Mouse (Mus musculus): ENCODE measurements around the gene Rnf217.

Gene Rnf217

DNA sequence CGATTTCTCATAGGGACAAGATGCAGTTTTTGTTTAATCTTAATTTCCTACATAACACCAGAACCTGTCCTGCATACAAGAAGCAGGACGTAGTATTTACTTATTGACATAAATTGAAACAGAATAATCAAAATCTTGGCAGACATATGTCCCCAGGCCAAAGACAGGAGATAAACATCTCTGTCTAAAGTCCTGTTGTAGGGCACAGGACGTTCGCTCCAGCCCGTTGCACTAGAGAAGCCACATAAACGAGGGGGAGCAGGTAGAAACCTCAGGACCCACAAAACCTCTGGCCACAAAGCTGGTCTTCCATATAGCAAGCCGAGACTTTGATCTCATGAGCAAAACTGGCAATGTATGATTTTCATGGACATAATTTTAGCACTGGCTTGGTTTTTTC lies 57.1 kb downstream of the Rnf217 start:
- DNase-seq = no peak

DNA sequence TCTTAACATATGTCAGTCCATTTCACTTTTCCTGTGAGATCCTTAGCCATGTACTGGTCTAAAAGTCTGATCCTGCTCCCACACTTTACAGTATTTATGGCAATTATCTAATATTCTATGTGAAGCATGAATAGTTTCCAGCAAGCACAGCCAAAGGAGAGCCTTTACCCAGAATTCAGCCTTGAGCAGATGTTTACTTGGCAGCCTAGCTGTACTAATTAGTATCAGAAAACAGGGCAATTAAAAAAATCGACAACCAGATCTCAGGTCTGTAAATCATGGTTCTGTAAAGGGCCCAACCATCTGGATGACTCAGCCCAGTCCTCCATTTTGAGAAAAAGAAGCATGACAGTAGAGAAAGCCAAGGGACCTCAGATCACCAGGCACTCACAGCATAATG lies 57.6 kb downstream of the Rnf217 start:
- DNase-seq = no peak

DNA sequence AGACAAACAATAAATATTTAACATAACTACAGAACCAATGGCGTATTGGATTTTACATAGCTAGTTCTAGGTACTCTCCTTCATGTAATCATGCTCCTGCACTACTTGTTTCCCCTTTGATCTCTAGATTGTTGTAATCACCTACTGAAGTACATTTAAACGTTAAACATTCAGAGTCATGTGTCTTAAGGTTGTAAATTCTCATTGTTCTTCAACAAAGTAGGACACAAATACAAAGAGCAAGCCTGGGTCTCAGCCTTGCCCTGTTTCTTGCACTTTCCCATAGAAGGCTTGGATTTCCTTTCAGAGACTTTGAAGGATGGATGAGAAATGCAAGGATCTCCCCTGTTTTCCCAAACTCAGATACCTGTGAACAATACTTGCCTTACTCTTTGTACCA lies 61.8 kb downstream of the Rnf217 start:
- no peak for DNase-seq

DNA sequence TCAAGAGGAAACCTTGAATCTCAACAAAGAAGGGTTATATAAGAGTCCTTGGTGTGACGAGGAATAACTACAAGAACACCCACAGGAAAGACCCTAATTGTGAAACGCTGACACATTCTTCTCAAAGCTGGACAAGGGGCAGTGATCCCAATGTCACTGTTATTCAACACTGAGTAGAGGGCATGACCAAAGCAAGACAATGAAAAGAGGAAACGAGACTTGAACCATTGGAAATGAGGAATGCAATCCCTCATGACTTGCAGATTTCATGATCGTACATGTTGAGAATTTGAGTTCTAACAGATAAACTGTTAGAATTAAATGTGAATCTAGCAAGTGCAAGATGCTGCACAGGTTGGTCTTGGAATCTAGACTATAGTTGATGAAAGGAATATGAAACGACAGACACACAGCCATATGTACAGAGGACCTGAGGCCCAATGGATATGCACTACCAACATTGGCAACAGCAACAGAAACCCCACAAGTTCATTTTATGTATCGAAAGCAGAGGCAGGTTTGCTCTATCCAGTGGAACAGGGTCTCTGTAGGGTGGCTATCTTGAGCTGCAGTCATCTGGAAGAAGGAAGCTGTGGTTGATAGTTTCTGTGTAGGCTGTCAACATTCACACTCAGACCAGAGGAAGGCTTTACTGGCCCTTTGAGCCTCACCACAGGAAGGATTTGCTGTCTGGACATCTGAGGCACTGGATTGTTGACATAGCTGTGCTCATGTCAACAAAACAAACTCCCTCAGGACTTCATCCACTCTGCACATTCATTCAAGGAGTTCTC lies 64.6 kb downstream of the Rnf217 start:
- no peak for DNase-seq

DNA sequence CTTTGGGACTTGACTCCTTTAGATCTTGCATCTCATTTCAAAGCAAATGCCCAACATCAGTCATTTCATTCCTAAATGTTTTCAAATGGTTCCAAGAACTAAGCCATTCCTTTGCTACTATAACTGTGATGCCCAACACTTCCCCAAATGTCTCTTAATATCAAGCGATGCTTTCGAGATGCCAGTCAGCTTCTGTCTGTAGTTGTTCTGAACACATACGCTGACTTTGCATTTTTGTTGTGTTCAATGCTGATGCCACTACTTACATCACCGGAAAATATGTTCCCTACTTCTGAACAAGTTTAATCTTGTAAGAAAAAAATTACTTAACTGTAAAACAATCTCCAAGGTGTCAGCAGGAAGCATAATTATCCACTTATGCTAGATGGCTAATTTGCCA lies 68.5 kb downstream of the Rnf217 start:
- DNase-seq = no peak

DNA sequence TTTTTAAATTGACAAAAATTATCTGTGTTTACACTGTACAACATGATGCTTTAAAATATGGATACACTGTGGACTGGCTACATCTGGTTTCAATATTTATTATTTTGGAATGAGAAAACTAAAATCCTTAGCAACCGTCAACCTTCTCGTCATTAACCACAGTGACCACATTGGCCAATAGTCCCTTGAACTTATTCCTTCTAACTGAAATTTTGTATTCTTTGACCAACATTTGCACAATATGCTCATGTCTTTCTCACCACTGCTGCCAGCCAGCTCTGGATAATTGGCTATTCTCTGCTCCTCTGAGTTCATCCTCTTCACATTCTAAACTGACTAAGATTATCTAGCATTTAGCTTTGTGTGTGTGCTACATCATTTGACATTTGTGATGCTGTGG lies 69.6 kb downstream of the Rnf217 start:
- DNase-seq = no peak

DNA sequence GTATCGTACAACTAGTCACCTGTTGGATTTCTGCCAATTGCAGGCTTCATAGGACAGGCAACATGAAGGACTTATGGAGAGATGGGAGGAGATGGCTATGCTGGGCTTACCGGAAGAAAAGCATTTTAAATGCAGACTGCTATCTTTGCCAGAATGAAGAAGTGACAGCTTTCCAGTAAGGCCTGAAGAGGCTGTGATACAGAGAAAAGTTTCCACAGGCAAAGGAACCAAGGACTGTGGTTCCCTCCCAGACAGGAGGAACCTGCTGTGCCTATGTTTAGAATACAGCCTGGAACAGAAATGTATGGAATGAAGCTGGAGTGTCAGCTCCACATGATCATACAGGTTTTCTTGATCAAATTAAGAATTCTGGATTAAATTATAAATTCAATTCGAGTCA lies 70.3 kb downstream of the Rnf217 start:
- DNase-seq = no peak

DNA sequence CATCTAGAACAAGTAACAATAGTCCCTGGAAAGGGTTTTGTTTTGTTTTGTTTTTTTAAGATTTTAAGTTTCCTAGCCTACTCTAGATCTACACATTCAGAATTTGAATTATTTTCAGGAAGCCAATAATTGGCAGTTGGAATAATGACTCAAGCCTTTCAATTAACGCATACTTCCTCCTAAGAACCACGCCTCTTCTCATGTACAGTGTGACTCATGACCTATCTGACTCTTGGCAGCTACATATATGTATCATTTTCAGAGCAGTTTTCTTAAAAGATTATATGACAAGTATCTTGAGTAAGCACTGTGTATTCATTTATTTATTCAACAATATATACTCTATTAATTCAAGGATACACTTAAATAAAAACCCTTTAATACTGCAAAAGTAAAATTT lies 70.7 kb downstream of the Rnf217 start:
- DNase-seq = no peak

DNA sequence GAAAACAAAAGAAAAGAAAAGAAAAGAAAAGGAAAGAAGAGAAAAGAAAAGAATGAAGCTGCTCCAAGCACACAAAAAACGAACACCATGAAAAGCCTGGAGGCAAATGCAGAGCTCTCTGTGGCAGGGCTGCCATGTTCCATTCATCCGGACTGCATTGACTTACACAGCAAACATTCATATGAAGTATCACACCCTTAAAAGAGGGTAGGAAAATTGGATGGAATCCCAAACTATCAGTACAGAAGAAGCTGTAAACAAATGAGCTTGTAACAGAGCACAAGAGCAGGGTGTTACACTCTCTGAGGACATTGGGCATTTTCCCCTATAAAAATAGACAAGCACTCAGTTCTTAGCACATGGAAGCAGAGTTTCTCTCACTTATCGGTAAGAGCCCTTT lies 71.8 kb downstream of the Rnf217 start:
- no peak for DNase-seq

DNA sequence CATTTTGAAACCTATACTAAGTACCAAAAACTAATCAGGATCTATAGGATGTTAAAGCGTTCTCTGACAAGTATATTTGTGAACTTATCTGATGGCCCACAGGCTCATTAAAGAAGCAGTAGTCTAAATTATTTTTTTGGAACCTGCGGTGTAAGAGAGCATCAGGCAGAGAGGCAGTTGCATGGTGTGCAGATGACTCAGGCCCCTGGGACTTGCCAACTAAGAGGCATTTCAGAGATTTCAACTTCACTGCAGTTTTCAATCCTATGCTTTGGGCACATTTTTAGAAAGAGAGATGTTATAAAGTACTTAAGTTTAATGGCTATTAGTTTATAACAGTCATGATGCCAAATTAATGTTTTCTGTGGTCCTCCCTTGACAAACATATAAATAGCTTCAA lies 73.9 kb downstream of the Rnf217 start:
- no peak for DNase-seq

DNA sequence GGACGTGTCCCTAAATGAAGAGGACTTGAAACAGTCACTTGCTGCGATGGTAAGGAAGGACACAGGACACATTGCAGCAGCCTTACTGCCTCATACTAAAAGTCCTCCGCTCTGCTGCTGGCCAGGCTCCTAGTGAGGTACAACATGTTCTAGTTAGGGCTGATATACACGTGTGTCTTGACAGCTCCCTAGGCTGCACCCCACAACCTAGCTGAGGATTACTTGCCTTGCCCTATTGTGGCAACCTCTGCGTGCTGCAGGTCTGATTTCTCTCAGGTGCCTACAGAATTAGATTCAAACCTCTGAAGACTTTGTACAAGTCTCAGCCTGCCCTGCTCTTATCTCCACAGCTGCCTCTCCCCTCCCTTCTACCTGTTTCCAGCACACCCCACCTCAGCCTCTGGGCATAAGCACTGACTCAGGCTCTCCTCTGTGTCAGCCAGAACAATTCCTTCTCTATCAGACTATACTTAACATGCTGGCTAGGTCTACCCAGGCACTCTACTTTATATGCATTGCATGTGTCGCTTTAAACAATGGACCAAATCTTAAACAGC lies 75.6 kb downstream of the Rnf217 start:
- DNase-seq = no peak

DNA sequence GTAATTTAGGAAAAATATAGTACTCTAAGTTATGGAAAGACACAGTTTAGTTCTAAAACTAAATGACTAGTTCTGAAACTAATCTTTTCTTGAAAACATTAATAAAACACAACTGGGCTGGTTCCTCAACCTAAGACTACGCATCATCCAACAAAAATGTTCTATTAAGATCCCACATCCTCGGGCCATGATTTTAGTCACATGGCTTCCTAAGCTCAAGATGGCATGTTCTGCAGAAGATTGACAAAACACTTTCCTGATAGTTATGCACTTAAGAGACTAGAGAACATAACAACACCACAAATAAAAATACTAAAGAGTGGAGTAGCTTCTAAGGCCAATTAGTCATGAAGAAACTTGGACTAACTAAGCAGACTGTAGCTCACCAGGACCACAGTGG lies 76.2 kb downstream of the Rnf217 start:
- no peak for DNase-seq

DNA sequence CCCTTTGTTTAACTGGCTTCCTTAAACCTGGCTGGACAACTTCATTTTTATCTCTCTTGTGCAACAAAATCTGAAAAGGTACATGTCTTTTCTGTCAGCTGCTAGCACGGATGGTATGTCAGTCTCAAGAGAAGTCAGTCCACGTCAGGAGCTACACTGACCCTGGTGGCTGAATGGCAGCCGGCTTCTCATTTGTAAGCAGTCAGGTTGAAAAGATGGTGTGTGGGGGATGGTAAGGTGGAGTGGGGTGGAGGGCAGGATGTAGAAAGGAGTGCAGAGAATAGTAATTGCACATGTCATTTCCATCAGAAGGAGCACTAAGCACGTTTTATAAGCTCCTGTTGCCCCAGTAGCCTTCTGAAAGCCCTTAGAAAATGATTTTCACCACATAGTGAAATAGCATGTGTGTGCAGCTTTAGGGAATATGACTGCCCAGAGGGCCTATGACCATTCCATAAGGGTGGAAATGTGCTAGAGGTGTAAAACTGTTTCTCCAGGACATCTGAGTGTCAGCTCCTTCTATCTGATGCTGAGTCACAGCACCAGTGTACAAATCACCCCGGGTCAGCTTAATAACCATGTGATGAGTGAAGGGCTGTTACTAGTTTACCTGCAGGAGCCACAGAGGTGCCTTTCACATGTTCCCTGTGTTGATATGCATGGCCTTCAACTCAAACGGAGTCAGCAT lies 80.5 kb downstream of the Rnf217 start:
- no peak for DNase-seq

DNA sequence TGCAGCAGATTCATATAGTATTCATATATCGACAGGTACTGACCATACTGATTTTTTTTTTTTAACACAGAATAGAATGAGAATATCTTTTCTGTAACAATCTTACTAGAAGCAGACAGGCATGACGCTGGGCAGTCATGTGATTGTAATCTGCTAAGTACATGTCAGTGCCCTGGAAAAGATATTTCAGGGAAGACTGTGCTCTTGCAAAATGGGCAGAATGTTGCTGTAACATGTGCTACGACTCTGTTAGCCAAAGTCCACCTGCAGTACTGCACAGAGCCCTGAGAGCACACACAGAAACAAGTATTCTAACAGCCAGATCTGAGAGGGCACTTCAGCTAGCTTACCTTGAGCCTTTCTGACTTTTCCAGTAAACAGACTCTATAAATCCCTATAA lies 83.3 kb downstream of the Rnf217 start:
- DNase-seq = no peak

DNA sequence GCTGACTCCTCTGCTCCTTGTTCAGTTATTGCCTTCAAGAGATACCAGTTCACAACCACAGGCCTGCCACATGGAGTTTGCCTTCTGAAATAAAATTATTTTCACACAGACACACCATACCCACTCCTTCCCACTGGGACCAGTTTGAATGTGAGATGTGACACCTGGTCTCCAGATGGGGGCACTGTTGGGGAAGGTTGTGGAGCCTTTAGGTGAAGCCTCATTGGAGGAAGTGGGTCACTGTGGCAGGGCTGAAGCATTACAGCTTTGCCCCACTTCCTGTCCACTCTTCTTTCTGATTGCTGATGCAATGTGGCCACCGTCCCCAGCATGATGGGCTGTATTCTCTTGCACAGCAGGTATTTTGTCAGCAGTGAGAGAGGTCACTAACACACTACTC lies 89.6 kb downstream of the Rnf217 start:
- DNase-seq = no peak

DNA sequence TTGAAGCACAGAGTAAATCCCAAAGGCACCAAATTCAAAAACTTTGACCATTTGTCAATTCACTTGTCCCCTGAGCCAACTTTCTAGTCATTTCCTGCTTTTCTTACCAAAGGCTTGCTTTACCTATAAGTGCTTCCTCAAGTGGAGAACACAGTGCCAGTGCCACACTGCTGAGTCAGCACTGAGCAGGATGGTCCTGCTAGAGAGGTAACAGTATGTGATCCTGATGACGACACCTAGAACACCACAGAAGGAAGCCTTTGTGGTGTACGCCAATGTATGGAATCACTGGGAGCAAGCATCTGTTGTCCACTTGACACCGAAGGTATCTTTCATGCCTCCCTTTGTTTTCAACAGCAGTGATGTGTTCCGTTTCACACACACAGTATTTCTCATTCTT lies 90.8 kb downstream of the Rnf217 start:
- no peak for DNase-seq

DNA sequence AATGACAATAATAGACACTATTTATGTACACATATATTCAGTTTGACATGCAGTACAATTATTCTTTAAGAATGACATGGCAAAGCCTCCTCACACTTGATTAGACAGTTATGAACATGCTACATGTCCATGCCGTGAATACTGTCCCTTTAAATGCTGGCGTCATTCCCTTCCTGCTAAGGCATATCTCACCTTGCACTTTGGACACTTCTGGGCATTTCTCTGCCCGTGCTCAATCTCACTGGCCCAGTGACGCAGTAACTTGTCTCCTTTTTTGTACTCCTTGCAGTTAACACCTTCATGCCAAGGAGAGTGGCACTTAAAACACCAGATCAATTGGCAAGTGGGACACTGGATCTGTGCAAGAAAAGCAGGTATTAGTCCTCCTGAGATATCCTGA lies 91.8 kb downstream of the Rnf217 start:
- no peak for DNase-seq

DNA sequence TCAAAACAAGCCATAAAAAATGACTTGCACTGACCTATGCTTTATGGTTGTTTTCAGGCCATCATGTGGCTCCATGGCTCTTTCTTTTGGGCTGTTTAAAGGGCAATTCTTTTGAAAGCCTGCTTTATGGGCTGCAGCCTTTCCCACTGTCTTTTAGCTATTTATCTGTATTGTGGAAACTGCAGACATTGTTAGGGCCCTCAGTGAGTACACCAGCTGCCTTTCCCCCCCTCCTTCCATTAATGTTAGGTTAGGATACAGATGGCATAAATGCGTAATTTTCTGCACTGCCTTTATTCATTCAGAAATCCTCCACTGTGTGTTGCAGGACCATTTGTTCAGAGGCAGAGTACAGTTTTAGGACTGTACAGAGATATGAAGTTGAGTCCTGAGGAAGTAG lies 93.1 kb downstream of the Rnf217 start:
- no peak for DNase-seq

DNA sequence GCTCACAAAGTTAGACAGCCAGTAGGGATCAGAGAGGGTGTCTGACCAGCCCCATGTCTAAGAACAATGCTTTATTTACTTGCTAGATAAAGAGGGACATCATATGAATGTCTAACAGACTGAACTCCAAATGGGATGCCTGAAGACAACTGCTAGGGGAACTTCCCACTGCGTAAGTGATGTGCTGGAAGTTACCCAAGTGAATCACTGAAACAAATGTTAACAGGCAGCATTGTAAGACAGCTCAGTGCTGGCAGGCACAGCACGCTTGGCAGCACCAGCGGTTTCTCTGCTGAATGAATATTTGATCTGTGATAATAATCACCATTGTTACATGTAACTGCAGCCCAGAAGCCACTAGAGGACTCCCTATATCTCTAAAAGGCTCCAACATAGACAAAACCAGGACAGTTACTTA lies 104.8 kb downstream of the Rnf217 start:
- no peak for DNase-seq

DNA sequence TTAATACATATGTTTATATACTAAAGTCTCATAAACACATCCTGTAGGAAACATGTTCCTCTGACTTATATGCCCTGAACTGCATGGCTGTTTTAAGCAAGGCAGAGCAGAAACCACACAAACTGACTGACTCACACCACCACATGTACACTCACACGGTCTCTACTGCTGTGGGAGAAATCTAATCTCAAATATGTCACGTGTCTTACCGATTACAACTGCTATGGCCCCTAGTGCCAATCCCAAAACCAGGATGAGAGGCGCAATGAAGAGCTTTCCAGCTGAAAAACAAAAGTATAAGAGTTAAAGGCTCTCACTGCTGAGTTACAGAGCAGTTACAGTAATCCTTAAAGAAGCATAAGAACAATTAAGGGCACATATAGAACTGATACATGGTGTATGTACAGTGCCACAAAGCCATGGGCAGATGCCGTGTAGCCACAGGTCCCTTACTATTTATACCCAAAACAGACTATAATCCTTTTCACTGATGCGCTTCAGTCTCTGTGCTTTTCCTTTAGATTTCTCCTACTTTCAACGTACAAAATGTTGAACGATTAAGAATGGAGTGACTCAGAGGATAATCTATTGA lies 105.3 kb downstream of the Rnf217 start:
- no peak for DNase-seq

DNA sequence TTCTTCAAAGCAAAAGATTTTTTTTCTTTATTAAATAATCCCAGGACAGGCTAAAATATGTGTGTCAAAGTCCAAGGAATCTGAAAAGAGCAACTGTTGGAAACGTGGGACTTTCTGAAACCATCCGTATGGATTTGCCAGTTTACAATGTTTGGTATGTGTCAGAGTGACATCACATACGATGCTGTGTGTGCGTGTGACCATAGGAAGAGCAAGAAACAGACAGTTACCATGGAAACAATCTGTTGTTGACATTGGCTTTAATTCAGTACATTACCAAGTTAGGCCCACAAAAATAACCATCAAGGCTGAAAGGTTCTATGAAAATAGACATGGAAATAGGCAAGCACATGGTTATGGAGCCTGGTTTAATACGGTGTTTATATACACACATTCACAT lies 107.3 kb downstream of the Rnf217 start:
- DNase-seq = no peak

DNA sequence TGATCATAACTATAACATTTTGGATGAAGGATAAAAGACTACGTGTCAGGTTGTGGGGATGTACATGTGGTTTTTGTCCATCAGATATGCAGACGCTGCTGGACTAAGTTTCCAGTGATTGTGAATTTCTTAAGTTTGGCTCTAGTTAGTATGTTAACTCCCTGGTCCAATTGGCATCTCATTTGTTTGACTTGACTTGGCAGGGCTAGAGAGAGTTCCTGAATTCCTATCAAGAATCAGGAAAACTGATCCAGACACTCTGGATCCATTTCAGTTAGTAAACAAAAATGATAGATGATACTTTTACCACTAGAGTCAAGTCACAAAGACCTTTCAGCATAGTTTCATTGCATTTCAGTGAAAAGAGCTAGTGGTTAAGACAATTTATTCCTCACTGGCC lies 112.1 kb downstream of the Rnf217 start:
- DNase-seq = no peak

DNA sequence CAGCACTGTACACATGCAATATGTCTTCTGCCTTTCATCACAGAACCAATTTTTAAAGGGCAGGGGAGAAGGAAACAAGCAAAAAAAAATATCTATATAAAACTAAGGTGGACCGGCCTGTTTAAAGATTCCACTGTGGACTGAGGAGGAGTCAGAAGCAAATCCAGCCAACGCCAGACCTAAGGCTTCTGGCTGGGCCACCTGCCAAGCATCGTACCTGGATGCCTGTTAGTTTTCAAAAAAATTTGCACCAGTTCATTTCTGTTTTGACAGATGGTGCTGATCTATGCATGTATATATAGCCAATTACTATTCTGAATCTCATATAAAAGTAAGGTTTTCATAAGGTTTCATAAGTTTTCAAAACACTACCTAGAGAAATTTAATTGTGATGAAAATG lies 113.2 kb downstream of the Rnf217 start:
- no peak for DNase-seq

DNA sequence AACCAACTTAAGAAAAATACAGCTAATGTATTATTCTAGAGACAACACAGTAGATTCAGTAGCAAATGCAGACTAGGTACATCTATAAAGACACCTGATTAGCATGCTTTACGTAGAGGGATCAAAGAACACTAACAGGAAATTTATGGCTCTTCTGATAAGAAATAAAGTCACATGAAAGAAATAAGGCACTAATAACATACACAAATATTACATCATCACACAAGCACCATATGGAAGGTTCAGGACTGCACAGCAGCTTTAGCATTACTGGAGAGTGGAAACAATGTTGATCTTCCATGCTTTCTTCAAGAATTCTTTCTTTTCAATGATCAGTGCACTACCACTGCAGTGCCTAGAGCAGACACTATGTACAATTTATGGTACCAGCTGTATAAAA lies 114.7 kb downstream of the Rnf217 start:
- no peak for DNase-seq

Data from thymus, postnatal 25 days (tissue).